Mouse (Mus musculus): ENCODE measurements at regions not wholly inside any gene's neighbourhood (a gene's known extent, or its start where the extent isn't known, plus 50 kb on each side); places are given as distances from the start of the nearest gene placed in this dataset.

DNA sequence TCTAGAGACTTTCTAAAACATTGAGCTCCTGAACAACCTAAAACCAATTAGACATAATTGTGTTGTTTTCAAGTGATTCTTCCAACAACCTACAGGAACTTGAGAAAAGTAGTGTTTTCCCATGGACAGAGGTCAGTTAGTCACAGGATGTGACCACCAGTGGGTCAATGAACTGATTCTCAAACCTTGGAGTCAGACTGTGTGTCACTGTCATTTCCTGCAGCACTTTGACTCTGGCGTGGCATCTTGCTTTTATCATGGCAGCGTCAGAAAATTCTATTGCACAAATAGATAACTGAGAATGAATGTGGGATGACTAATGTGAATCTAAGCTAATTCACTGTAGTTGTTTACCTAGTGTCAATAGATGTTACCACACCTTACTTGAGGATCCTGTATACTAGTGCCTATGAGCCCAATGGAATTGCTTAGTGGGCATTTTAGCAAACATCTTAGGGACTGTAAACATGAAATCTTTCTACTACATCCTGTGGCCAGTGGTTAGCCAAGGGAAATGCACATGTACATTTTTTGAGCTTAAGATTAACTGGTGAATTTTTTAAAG lies 150.6 kb upstream of the Fam84a start:
- Histone ChIP-seq H3K9me3 (ENCODE audit: control insufficient read depth, low read length) (no peaks in the 10 kb centered on the region), H3K9ac (ENCODE audit: low read length) (no peak overlapping the region), H3K27ac (ENCODE audit: low read depth, low read length) (no peak overlapping the region), H3K4me2 (ENCODE audit: low read depth) (no peak overlapping the region), H3K36me3 (ENCODE audit: control insufficient read depth, insufficient read depth, low read length) (no peaks in the 10 kb centered on the region), H3K4me1 (ENCODE audit: control insufficient read depth, insufficient read depth, low read length) (no peaks in the 10 kb centered on the region), H3K27me3 (ENCODE audit: control insufficient read depth, insufficient read depth, low read length) (no peaks in the 10 kb centered on the region), H3K4me3 (ENCODE audit: low read depth, low read length) (no peak overlapping the region)
- DNase-seq (ENCODE audit: low spot score) (no peak), ATAC-seq (ENCODE audit: insufficient read depth, low FRiP score, low TSS enrichment) (no peak)
- 60% methylated on average over 2 of the region's 2 CpGs for WGBS

- no peak overlapping the region for H3K4me3 ChIP-seq (ENCODE audit: low read depth, low read length)
- DNase-seq (ENCODE audit: low spot score) (no peak), ATAC-seq (ENCODE audit: insufficient read depth, low FRiP score, low TSS enrichment) (no peak)
- 61% methylated on average over 2 of the region's 2 CpGs for WGBS
- H3K27me3 ChIP-seq (ENCODE audit: control insufficient read depth, insufficient read depth, low read length) = no peaks in the 10 kb centered on the region
- no peaks in the 10 kb centered on the region for H3K36me3 ChIP-seq (ENCODE audit: control insufficient read depth, insufficient read depth, low read length)
- H3K9ac ChIP-seq (ENCODE audit: low read length) = no peak overlapping the region
- no peaks in the 10 kb centered on the region for H3K4me1 ChIP-seq (ENCODE audit: control insufficient read depth, insufficient read depth, low read length)
- no peaks in the 10 kb centered on the region for H3K9me3 ChIP-seq (ENCODE audit: control insufficient read depth, low read length)
- H3K4me2 ChIP-seq (ENCODE audit: low read depth) = no peak overlapping the region
- no peak overlapping the region for H3K27ac ChIP-seq (ENCODE audit: low read depth, low read length)
Observed at GRCm38 (mm10) chr12:14301676-14302365, 150.0 kb upstream of the Fam84a start.

DNA sequence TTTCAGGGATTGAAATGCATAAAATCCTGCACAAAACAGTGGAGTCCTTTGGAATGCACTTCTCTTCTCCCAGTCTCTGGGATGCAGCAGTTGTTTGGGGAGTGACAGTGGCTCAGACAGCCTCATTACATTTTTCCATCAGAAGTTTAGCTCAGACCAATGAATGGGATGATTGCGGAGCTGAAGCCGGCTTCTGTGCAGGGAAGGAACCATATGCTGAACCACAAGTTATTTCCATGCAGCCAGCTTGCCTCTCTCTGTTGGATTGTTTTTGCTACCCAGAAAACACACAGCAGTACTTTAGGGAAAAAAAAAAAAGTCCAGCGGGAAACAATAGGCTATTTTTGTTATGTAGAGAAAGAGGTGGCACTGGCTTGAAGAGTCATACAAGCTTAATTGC lies 140.2 kb upstream of the Fam84a start:
- no peak overlapping the region for H3K27ac ChIP-seq (ENCODE audit: low read depth, low read length)
- H3K4me1 ChIP-seq (ENCODE audit: control insufficient read depth, insufficient read depth, low read length) = no peaks in the 10 kb centered on the region
- H3K9me3 ChIP-seq (ENCODE audit: control insufficient read depth, low read length) = no peaks in the 10 kb centered on the region
- no peak overlapping the region for H3K4me3 ChIP-seq (ENCODE audit: low read depth, low read length)
- no peak overlapping the region for H3K4me2 ChIP-seq (ENCODE audit: low read depth)
- no peaks in the 10 kb centered on the region for H3K27me3 ChIP-seq (ENCODE audit: control insufficient read depth, insufficient read depth, low read length)
- WGBS = 68% methylated on average over 3 of the region's 3 CpGs
- DNase-seq (ENCODE audit: low spot score) = no peak
- no peaks in the 10 kb centered on the region for H3K36me3 ChIP-seq (ENCODE audit: control insufficient read depth, insufficient read depth, low read length)
- no peak for ATAC-seq (ENCODE audit: insufficient read depth, low FRiP score, low TSS enrichment)
- H3K9ac ChIP-seq (ENCODE audit: low read length) = no peak overlapping the region

DNA sequence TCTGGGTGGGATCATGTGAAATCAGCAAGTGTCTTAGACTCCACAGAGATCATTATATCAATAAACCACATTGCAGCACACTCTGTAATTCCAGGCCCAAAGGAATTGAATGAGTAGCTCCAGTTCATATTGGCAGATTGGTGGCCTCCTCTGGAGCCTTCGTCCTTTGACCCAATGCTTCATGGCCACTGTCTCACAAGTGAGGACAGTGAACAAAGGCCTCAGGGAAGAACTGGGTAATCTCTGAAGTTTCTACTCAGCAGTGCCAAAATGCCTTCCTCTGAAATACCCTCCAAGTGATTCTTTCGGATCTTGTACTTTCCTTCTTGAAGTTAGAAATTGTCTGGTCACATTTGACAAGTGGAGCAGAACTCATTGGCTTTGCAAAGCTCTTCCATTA lies 135.8 kb upstream of the Fam84a start:
- Histone ChIP-seq H3K36me3 (ENCODE audit: control insufficient read depth, insufficient read depth, low read length) (no peaks in the 10 kb centered on the region), H3K9ac (ENCODE audit: low read length) (no peak overlapping the region), H3K27me3 (ENCODE audit: control insufficient read depth, insufficient read depth, low read length) (no peaks in the 10 kb centered on the region), H3K9me3 (ENCODE audit: control insufficient read depth, low read length) (no peaks in the 10 kb centered on the region), H3K4me1 (ENCODE audit: control insufficient read depth, insufficient read depth, low read length) (peaks cover 3% of the 10 kb centered on the region; the same call in 1 of the 2 replicates), H3K4me2 (ENCODE audit: low read depth) (no peak overlapping the region), H3K27ac (ENCODE audit: low read depth, low read length) (no peak overlapping the region), H3K4me3 (ENCODE audit: low read depth, low read length) (no peak overlapping the region)
- DNase-seq (ENCODE audit: low spot score) (no peak), ATAC-seq (ENCODE audit: insufficient read depth, low FRiP score, low TSS enrichment) (no peak)
- 94% methylated on average over 2 of the region's 2 CpGs for WGBS

GRCm38 (mm10) chr12:14286676-14287075 lies 134.8 kb upstream of the Fam84a start:
- no peaks in the 10 kb centered on the region for H3K9me3 ChIP-seq (ENCODE audit: control insufficient read depth, low read length)
- DNase-seq (ENCODE audit: low spot score) (no peak), ATAC-seq (ENCODE audit: insufficient read depth, low FRiP score, low TSS enrichment) (no peak)
- H3K36me3 ChIP-seq (ENCODE audit: control insufficient read depth, insufficient read depth, low read length) = no peaks in the 10 kb centered on the region
- H3K27ac ChIP-seq (ENCODE audit: low read depth, low read length) = no peak overlapping the region
- no peak overlapping the region for H3K4me2 ChIP-seq (ENCODE audit: low read depth)
- H3K27me3 ChIP-seq (ENCODE audit: control insufficient read depth, insufficient read depth, low read length) = no peaks in the 10 kb centered on the region
- 88% methylated on average over 1 of the region's 1 CpGs for WGBS
- peaks cover 4% of the 10 kb centered on the region; the same call in 1 of the 2 replicates for H3K4me1 ChIP-seq (ENCODE audit: control insufficient read depth, insufficient read depth, low read length)
- H3K4me3 ChIP-seq (ENCODE audit: low read depth, low read length) = no peak overlapping the region
- no peak overlapping the region for H3K9ac ChIP-seq (ENCODE audit: low read length)

GRCm38 (mm10) chr12:14285870-14286535 lies 134.1 kb upstream of the Fam84a start:
- Histone ChIP-seq H3K36me3 (ENCODE audit: control insufficient read depth, insufficient read depth, low read length) (no peaks in the 10 kb centered on the region), H3K27ac (ENCODE audit: low read depth, low read length) (no peak overlapping the region), H3K4me2 (ENCODE audit: low read depth) (no peak overlapping the region), H3K4me1 (ENCODE audit: control insufficient read depth, insufficient read depth, low read length) (peaks cover 4% of the 10 kb centered on the region; the same call in 1 of the 2 replicates), H3K4me3 (ENCODE audit: low read depth, low read length) (no peak overlapping the region), H3K9me3 (ENCODE audit: control insufficient read depth, low read length) (no peaks in the 10 kb centered on the region), H3K9ac (ENCODE audit: low read length) (no peak overlapping the region), H3K27me3 (ENCODE audit: control insufficient read depth, insufficient read depth, low read length) (no peaks in the 10 kb centered on the region)
- no peak for ATAC-seq (ENCODE audit: insufficient read depth, low FRiP score, low TSS enrichment)
- 87% methylated on average over 2 of the region's 2 CpGs for WGBS
- DNase-seq (ENCODE audit: low spot score) = no peak

GRCm38 (mm10) chr12:14283106-14283692 lies 131.3 kb upstream of the Fam84a start:
- H3K27me3 ChIP-seq (ENCODE audit: control insufficient read depth, insufficient read depth, low read length) = no peaks in the 10 kb centered on the region
- no peak overlapping the region for H3K27ac ChIP-seq (ENCODE audit: low read depth, low read length)
- H3K36me3 ChIP-seq (ENCODE audit: control insufficient read depth, insufficient read depth, low read length) = no peaks in the 10 kb centered on the region
- 35% methylated on average over 4 of the region's 4 CpGs for WGBS
- no peak overlapping the region for H3K4me3 ChIP-seq (ENCODE audit: low read depth, low read length)
- H3K9ac ChIP-seq (ENCODE audit: low read length) = no peak overlapping the region
- H3K4me1 ChIP-seq (ENCODE audit: control insufficient read depth, insufficient read depth, low read length) = peaks cover 4% of the 10 kb centered on the region; the same call in 1 of the 2 replicates
- no peaks in the 10 kb centered on the region for H3K9me3 ChIP-seq (ENCODE audit: control insufficient read depth, low read length)
- peak; percentile 32 for DNase-seq (ENCODE audit: low spot score)
- H3K4me2 ChIP-seq (ENCODE audit: low read depth) = no peak overlapping the region
- ATAC-seq (ENCODE audit: insufficient read depth, low FRiP score, low TSS enrichment) = no peak

GRCm38 (mm10) chr12:14275265-14275664 lies 123.4 kb upstream of the Fam84a start:
- DNase-seq (ENCODE audit: low spot score) (no peak), ATAC-seq (ENCODE audit: insufficient read depth, low FRiP score, low TSS enrichment) (no peak; the same call in 1 of the 2 replicates)
- Histone ChIP-seq H3K27ac (ENCODE audit: low read depth, low read length) (no peak overlapping the region), H3K4me1 (ENCODE audit: control insufficient read depth, insufficient read depth, low read length) (peaks cover 2% of the 10 kb centered on the region; the same call in 1 of the 2 replicates), H3K27me3 (ENCODE audit: control insufficient read depth, insufficient read depth, low read length) (no peaks in the 10 kb centered on the region), H3K9ac (ENCODE audit: low read length) (no peak overlapping the region), H3K9me3 (ENCODE audit: control insufficient read depth, low read length) (no peaks in the 10 kb centered on the region), H3K36me3 (ENCODE audit: control insufficient read depth, insufficient read depth, low read length) (no peaks in the 10 kb centered on the region), H3K4me2 (ENCODE audit: low read depth) (no peak overlapping the region), H3K4me3 (ENCODE audit: low read depth, low read length) (no peak overlapping the region)

All from neural tube, embryonic 11.5 days (tissue).